Mouse (Mus musculus) ovary, postnatal 14 days (tissue): ENCODE results near the gene Cdk11b.
"Not testable (repeated sequence)": the region's sequence is repeated elsewhere in the genome, so short reads cannot be mapped to it uniquely, and the experiment has no call there.

Experiments
- DNase-seq: peaks from one replicate; pipeline ENCODE4 v3.0.0; 2022; ENCODE audit warnings: low spot score

Gene Cdk11b

GRCm38 (mm10) chr4:155668689-155669597 is 44.3 kb downstream of the Cdk11b start, which contains the start of gene Mib2:
Mib2 (minus strand) TSS chr4:155669198.
- DNase-seq: peak; percentile 93

- DNase-seq: no peak
Measured at GRCm38 (mm10) chr4:155669598-155670075, 45.0 kb downstream of the Cdk11b start.

GRCm38 (mm10) chr4:155670236-155670635 is 45.6 kb downstream of the Cdk11b start:
- not testable (repeated sequence) for DNase-seq

GRCm38 (mm10) chr4:155672082-155672481 is 47.4 kb downstream of the Cdk11b start:
- no peak for DNase-seq

GRCm38 (mm10) chr4:155675991-155676390 is 51.3 kb downstream of the Cdk11b start:
- no peak for DNase-seq

- DNase-seq: not testable (repeated sequence)
Measured at GRCm38 (mm10) chr4:155683670-155684277, 59.1 kb downstream of the Cdk11b start.

- DNase-seq: not testable (repeated sequence)
Measured at GRCm38 (mm10) chr4:155687764-155688163, 63.1 kb downstream of the Cdk11b start.

GRCm38 (mm10) chr4:155690571-155691375 is 66.1 kb downstream of the Cdk11b start:
- no peak for DNase-seq

- DNase-seq: no peak
Measured at GRCm38 (mm10) chr4:155692421-155692820, 67.8 kb downstream of the Cdk11b start.

GRCm38 (mm10) chr4:155694111-155694481 is 69.4 kb downstream of the Cdk11b start, which contains the start of gene Fndc10:
Fndc10 (plus strand) TSS chr4:155694342.
- no peak for DNase-seq

GRCm38 (mm10) chr4:155694482-155695401 is 70.1 kb downstream of the Cdk11b start:
- peak; percentile 46 for DNase-seq

- DNase-seq: no peak
Measured at GRCm38 (mm10) chr4:155695531-155696062, 70.9 kb downstream of the Cdk11b start.

- DNase-seq: no peak
Measured at GRCm38 (mm10) chr4:155696261-155697255, 71.9 kb downstream of the Cdk11b start.
